Mouse (Mus musculus) spleen, adult 2 months (tissue): Measurements from ENCODE around the gene Scnn1g.

Experiments used
- CTCF ChIP-seq: fragments of 200-500 bp; IDR thresholded peaks from 2 replicates; pipeline ENCODE4 v1.5.1; 2011; ENCODE audit warnings: mild to moderate bottlenecking, inconsistent platforms; ENCODE audit not compliant: insufficient read depth, insufficient read length, insufficient replicate concordance; ENCODE audit errors: extremely low read depth
- POLR2A ChIP-seq: fragments of 200-500 bp; IDR thresholded peaks from 2 replicates; pipeline ENCODE4 v1.6.1; 2011; ENCODE audit warnings: low read depth, low read length, inconsistent platforms

- TF ChIP-seq CTCF (no peak), POLR2A (no peak)
Measured at GRCm38 (mm10) chr7:121697574-121697973, 36.7 kb upstream of the Scnn1g start.
